Mouse (Mus musculus) hindbrain, embryonic 15.5 days (tissue): ENCODE measurements around the gene H2-Q6. TPM values are rescaled to one million over a fixed set of nuclear protein-coding genes. Genes with fewer than 3 reads are reported as not detected.
"Not testable (repeated sequence)": the region's sequence is repeated elsewhere in the genome, so short reads cannot be mapped to it uniquely, and the experiment has no call there.

Experiments
- ATAC-seq: fragments of 200-750 bp; cut with Nextera tagmentation; 2 replicates; pipeline ENCODE4 v1.8.0; 2017; ENCODE audit warnings: low read depth, moderate number of reproducible peaks, moderate TSS enrichment; ENCODE audit not compliant: low FRiP score
- H3K27ac ChIP-seq: fragments of 300-500 bp; sonication (generic); replicated peaks from 2 replicates; pipeline ENCODE4 v1.5.1; 2015; ENCODE audit warnings: mild to moderate bottlenecking, inconsistent platforms
- H3K27me3 ChIP-seq: fragments of 300-500 bp; sonication (generic); 2 replicates; pipeline ENCODE4 v1.6.1; 2015; ENCODE audit warnings: control low read depth, inconsistent platforms
- H3K36me3 ChIP-seq: fragments of 300-500 bp; sonication (generic); 2 replicates; pipeline ENCODE4 v1.6.1; 2015; ENCODE audit warnings: control low read depth, inconsistent platforms
- H3K4me1 ChIP-seq: fragments of 300-500 bp; sonication (generic); replicated peaks from 2 replicates; pipeline ENCODE4 v1.6.1; 2015; ENCODE audit warnings: control low read depth, inconsistent platforms
- H3K4me2 ChIP-seq: fragments of 300-500 bp; sonication (generic); 2 replicates; pipeline ENCODE4 v1.6.1; 2015; ENCODE audit warnings: moderate library complexity, mild to moderate bottlenecking, inconsistent platforms
- H3K4me3 ChIP-seq: fragments of 300-500 bp; sonication (generic); 2 replicates; pipeline ENCODE4 v1.5.1; 2015; ENCODE audit warnings: mild to moderate bottlenecking, inconsistent platforms
- H3K9ac ChIP-seq: fragments of 300-500 bp; sonication (generic); 2 replicates; pipeline ENCODE4 v1.6.1; 2015; ENCODE audit warnings: inconsistent platforms
- H3K9me3 ChIP-seq: fragments of 300-500 bp; sonication (generic); 2 replicates; pipeline ENCODE4 v1.6.1; 2016; ENCODE audit warnings: control low read depth, inconsistent platforms
- WGBS: fragments of 180-500 bp; shearing (Covaris S2); methylation state at CpG from one replicate; pipeline ENCODE4 v1.1.7; 2015; 5-methylcytosine and 5-hydroxymethylcytosine counted together
- polyA plus RNA-seq: library from polyadenylated mRNA; unstranded; fragments of >200 nt; fragmentation: Nextera tagmentation; extraction: Ambion mirVana; gene quantifications from 2 replicates; pipeline ENCODE4 v1.2.1, GENCODE M21; 2015

The H2-Q6 gene
- polyA plus RNA-seq, 1 experiment from 2014 or later: 0.60 TPM

GRCm38 (mm10) chr17:35420206-35420810, 4.3 kb upstream of the H2-Q6 start:
- WGBS: 17% methylated on average over 11 of the region's 11 CpGs
- not testable (repeated sequence) for H3K36me3 ChIP-seq, H3K9me3 ChIP-seq, H3K27ac ChIP-seq, H3K4me3 ChIP-seq, H3K9ac ChIP-seq, H3K4me2 ChIP-seq, H3K4me1 ChIP-seq, ATAC-seq
- peaks cover 16% of the 10 kb centered on the region for H3K27me3 ChIP-seq

- H3K4me2 ChIP-seq, H3K9me3 ChIP-seq, H3K36me3 ChIP-seq, H3K9ac ChIP-seq, H3K4me3 ChIP-seq, H3K4me1 ChIP-seq, H3K27ac ChIP-seq, ATAC-seq: not testable (repeated sequence)
- WGBS: 93% methylated on average over 4 of the region's 4 CpGs
- H3K27me3 ChIP-seq: peaks cover 24% of the 10 kb centered on the region
Observed at GRCm38 (mm10) chr17:35421331-35421730, 3.3 kb upstream of the H2-Q6 start.

- WGBS: 92% methylated on average over 5 of the region's 5 CpGs
- H3K27ac ChIP-seq, H3K9me3 ChIP-seq, H3K9ac ChIP-seq, H3K36me3 ChIP-seq, ATAC-seq, H3K4me1 ChIP-seq, H3K4me3 ChIP-seq, H3K4me2 ChIP-seq: not testable (repeated sequence)
- H3K27me3 ChIP-seq: peaks cover 26% of the 10 kb centered on the region
Observed at GRCm38 (mm10) chr17:35422360-35422759, 2.3 kb upstream of the H2-Q6 start.

- H3K27ac ChIP-seq, ATAC-seq, H3K4me3 ChIP-seq, H3K36me3 ChIP-seq, H3K9me3 ChIP-seq, H3K9ac ChIP-seq, H3K4me1 ChIP-seq, H3K4me2 ChIP-seq: not testable (repeated sequence)
- 79% methylated on average over 3 of the region's 3 CpGs for WGBS
- peaks cover 26% of the 10 kb centered on the region for H3K27me3 ChIP-seq
Observed at GRCm38 (mm10) chr17:35423131-35423810, 1.4 kb upstream of the H2-Q6 start.

- H3K4me3 ChIP-seq, H3K36me3 ChIP-seq, ATAC-seq, H3K4me2 ChIP-seq, H3K4me1 ChIP-seq, H3K9ac ChIP-seq, H3K27ac ChIP-seq, H3K9me3 ChIP-seq: not testable (repeated sequence)
- peaks cover 26% of the 10 kb centered on the region for H3K27me3 ChIP-seq
- 86% methylated on average over 3 of the region's 3 CpGs for WGBS
Observed at GRCm38 (mm10) chr17:35424106-35424505, 544 bp upstream of the H2-Q6 start.

- not testable (repeated sequence) for H3K27ac ChIP-seq, H3K9me3 ChIP-seq, H3K9ac ChIP-seq, H3K4me1 ChIP-seq, H3K36me3 ChIP-seq
- H3K4me2 ChIP-seq: peak overlapping the region; percentile 72
- H3K4me3 ChIP-seq: peak overlapping the region; percentile 40
- H3K27me3 ChIP-seq: peaks cover 26% of the 10 kb centered on the region
- 17% methylated on average over 27 of the region's 28 CpGs for WGBS
- ATAC-seq: peak; percentile 42; the same call in 1 of the 2 replicates
Observed at GRCm38 (mm10) chr17:35425474-35425873, 824 bp downstream of the H2-Q6 start.

- not testable (repeated sequence) for H3K27ac ChIP-seq, H3K36me3 ChIP-seq, H3K4me2 ChIP-seq, H3K4me3 ChIP-seq, H3K4me1 ChIP-seq, ATAC-seq, H3K9me3 ChIP-seq, H3K9ac ChIP-seq
- WGBS: 93% methylated on average over 6 of the region's 6 CpGs
- H3K27me3 ChIP-seq: peaks cover 16% of the 10 kb centered on the region
Observed at GRCm38 (mm10) chr17:35428883-35429282, 4.2 kb downstream of the H2-Q6 start.

- not testable (repeated sequence) for H3K4me2 ChIP-seq, H3K27me3 ChIP-seq, H3K4me3 ChIP-seq, ATAC-seq, H3K9me3 ChIP-seq, H3K4me1 ChIP-seq, H3K9ac ChIP-seq, H3K36me3 ChIP-seq, H3K27ac ChIP-seq
- 87% methylated on average over 6 of the region's 6 CpGs for WGBS
Observed at GRCm38 (mm10) chr17:35430671-35431070, 6.0 kb downstream of the H2-Q6 start.

GRCm38 (mm10) chr17:35432167-35432566, 7.5 kb downstream of the H2-Q6 start:
- H3K4me1 ChIP-seq, H3K9ac ChIP-seq, H3K4me2 ChIP-seq, H3K27me3 ChIP-seq, H3K9me3 ChIP-seq, H3K4me3 ChIP-seq, H3K27ac ChIP-seq, ATAC-seq, H3K36me3 ChIP-seq: not testable (repeated sequence)
- 87% methylated on average over 3 of the region's 3 CpGs for WGBS

- not testable (repeated sequence) for H3K9me3 ChIP-seq, H3K4me2 ChIP-seq, H3K36me3 ChIP-seq, H3K27ac ChIP-seq, H3K27me3 ChIP-seq, H3K4me1 ChIP-seq, ATAC-seq, H3K4me3 ChIP-seq, H3K9ac ChIP-seq
- WGBS: 11% methylated on average over 8 of the region's 8 CpGs
Observed at GRCm38 (mm10) chr17:35434836-35435235, 10.2 kb downstream of the H2-Q6 start.

- H3K9ac ChIP-seq: not testable (repeated sequence)
- WGBS: 80% methylated on average over 3 of the region's 3 CpGs
Observed at GRCm38 (mm10) chr17:35435577-35435976, 10.9 kb downstream of the H2-Q6 start.

GRCm38 (mm10) chr17:35437386-35437936, 12.8 kb downstream of the H2-Q6 start:
- ATAC-seq, H3K9ac ChIP-seq, H3K36me3 ChIP-seq, H3K4me3 ChIP-seq, H3K4me1 ChIP-seq, H3K9me3 ChIP-seq, H3K4me2 ChIP-seq, H3K27ac ChIP-seq: not testable (repeated sequence)
- H3K27me3 ChIP-seq: peaks cover 10% of the 10 kb centered on the region; the same call in 1 of the 2 replicates
- 79% methylated on average over 1 of the region's 1 CpGs for WGBS

More at GRCm38 (mm10) chr17:35435577-35435976, 10.9 kb downstream of the H2-Q6 start:
- not testable (repeated sequence) for H3K27ac ChIP-seq, H3K4me3 ChIP-seq, H3K4me2 ChIP-seq, H3K4me1 ChIP-seq, ATAC-seq, H3K9me3 ChIP-seq, H3K36me3 ChIP-seq
- H3K27me3 ChIP-seq: peaks cover 10% of the 10 kb centered on the region; the same call in 1 of the 2 replicates
